In the genomic region with DNA sequence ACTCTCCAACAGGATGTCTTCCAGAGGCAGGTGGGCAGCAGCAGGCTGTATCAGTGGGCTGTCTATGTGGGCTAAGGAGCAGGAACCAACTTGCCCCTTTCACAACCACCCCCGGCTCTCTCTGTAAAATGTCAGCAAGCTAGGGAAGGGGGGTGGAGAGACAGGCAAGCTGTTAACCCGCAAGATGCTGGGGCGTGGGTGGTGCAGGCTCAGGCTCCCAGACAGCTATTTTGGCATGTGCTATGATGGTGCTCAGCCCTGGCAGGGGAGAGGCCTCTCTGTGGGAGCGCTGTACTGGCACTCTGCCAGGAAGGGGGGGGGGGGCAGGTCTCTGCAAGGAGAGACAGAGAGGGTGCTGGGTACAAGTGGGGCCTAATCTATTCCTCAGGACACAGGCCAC, we compare ENCODE assay signal across 9 mouse cellular contexts. TPM values are rescaled to one million over a fixed set of nuclear protein-coding genes. Genes with fewer than 3 reads are reported as not detected.
A peak's percentile ranks its signal among the peaks of the same experiment; 100 is the strongest.
DNase-seq lines count a peak whose midpoint lies in the region; ATAC-seq lines count a peak whose summit lies in the region.
"Had no signal": no experiment of that assay in that cellular context is flagged by ENCODE, and none has a peak within 500 bp of the region (broad histone marks: within the 10 kb centered on the region; RNA-seq: fewer than 3 reads in every experiment).

No protein-coding gene starts in this region.

- no peak overlapping the region for H3K4me2 ChIP-seq in kidney, embryonic 16.5 days (replicated peaks; ENCODE audit: low read depth, low read length)
- no peak overlapping the region for H3K4me2 ChIP-seq in hindbrain, embryonic 15.5 days
- no peak overlapping the region for H3K4me2 ChIP-seq in midbrain, embryonic 16.5 days (ENCODE audit: low read length)

- H3K4me1 ChIP-seq in kidney, embryonic 16.5 days (ENCODE audit: insufficient read depth, low read length) = peaks cover 56% of the 10 kb centered on the region
- H3K4me1 ChIP-seq in hindbrain, embryonic 15.5 days (replicated peaks) = peaks cover 50% of the 10 kb centered on the region
- H3K4me1 ChIP-seq in limb, embryonic 10.5 days = peaks cover 67% of the 10 kb centered on the region
- peaks cover 6% of the 10 kb centered on the region for H3K4me1 ChIP-seq in midbrain, embryonic 16.5 days (ENCODE audit: control insufficient read depth, insufficient read depth, low read length)

- no peaks in the 10 kb centered on the region for H3K9me3 ChIP-seq in kidney, embryonic 16.5 days (ENCODE audit: low read length)
- no peaks in the 10 kb centered on the region for H3K9me3 ChIP-seq in hindbrain, embryonic 15.5 days
- H3K9me3 ChIP-seq in limb, embryonic 10.5 days (replicated peaks) = no peaks in the 10 kb centered on the region
- H3K9me3 ChIP-seq in midbrain, embryonic 16.5 days (replicated peaks; ENCODE audit: control insufficient read depth, low read length, poor library complexity, severe bottlenecking) = no peaks in the 10 kb centered on the region

- peak; percentile 29; the same call in 1 of the 2 replicates for ATAC-seq in kidney, embryonic 16.5 days (ENCODE audit: low FRiP score, low TSS enrichment)
- ATAC-seq in hindbrain, embryonic 15.5 days (ENCODE audit: low FRiP score, low read depth) = peak; percentile 54
- peak; percentile 39; the same call in 1 of the 2 replicates for ATAC-seq in midbrain, embryonic 16.5 days

- H3K4me3 ChIP-seq in kidney, embryonic 16.5 days (ENCODE audit: low read length) = no peak overlapping the region
- no peak overlapping the region for H3K4me3 ChIP-seq in hindbrain, embryonic 15.5 days
- H3K4me3 ChIP-seq in limb, embryonic 10.5 days = no peak overlapping the region
- no peak overlapping the region for H3K4me3 ChIP-seq in midbrain, embryonic 16.5 days (ENCODE audit: low read depth, low read length)

- H3K36me3 ChIP-seq in kidney, embryonic 16.5 days (ENCODE audit: insufficient read depth, low read length) = no peaks in the 10 kb centered on the region
- H3K36me3 ChIP-seq in hindbrain, embryonic 15.5 days = no peaks in the 10 kb centered on the region
- peaks cover 31% of the 10 kb centered on the region for H3K36me3 ChIP-seq in limb, embryonic 10.5 days
- H3K36me3 ChIP-seq in midbrain, embryonic 16.5 days (ENCODE audit: control insufficient read depth, insufficient read depth, low read length) = no peaks in the 10 kb centered on the region

- no peak overlapping the region for H3K9ac ChIP-seq in kidney, embryonic 16.5 days (replicated peaks; ENCODE audit: low read length)
- no peak overlapping the region for H3K9ac ChIP-seq in hindbrain, embryonic 15.5 days
- no peak overlapping the region for H3K9ac ChIP-seq in midbrain, embryonic 16.5 days (ENCODE audit: low read depth, low read length)

- H3K27ac ChIP-seq in kidney, embryonic 16.5 days (ENCODE audit: low read length) = no peak overlapping the region; the same call in 1 of the 2 replicates
- 0 out of 2 replicates have a peak overlapping the region, but pooled peaks have one; percentile 9 for H3K27ac ChIP-seq in hindbrain, embryonic 15.5 days (replicated peaks)
- H3K27ac ChIP-seq in limb, embryonic 10.5 days = peak overlapping the region; percentile 23; the same call in 1 of the 2 replicates
- no peak overlapping the region for H3K27ac ChIP-seq in midbrain, embryonic 16.5 days (ENCODE audit: low read length)
- H3K27ac ChIP-seq: macrophage had no signal

- no peaks in the 10 kb centered on the region for H3K27me3 ChIP-seq in kidney, embryonic 16.5 days (ENCODE audit: insufficient read depth, low read length)
- H3K27me3 ChIP-seq in hindbrain, embryonic 15.5 days = no peaks in the 10 kb centered on the region
- no peaks in the 10 kb centered on the region for H3K27me3 ChIP-seq in limb, embryonic 10.5 days (ENCODE audit: low read depth, poor library complexity, severe bottlenecking)
- no peaks in the 10 kb centered on the region for H3K27me3 ChIP-seq in midbrain, embryonic 16.5 days (ENCODE audit: control insufficient read depth, insufficient read depth, low read depth, low read length)

- WGBS in kidney, embryonic 16.5 days = 42% methylated on average over 4 of the region's 4 CpGs
- WGBS in hindbrain, embryonic 15.5 days = 35% methylated on average over 4 of the region's 4 CpGs
- 69% methylated on average over 4 of the region's 4 CpGs for WGBS in limb, embryonic 10.5 days
- 46% methylated on average over 3 of the region's 4 CpGs for WGBS in midbrain, embryonic 16.5 days

- DNase-seq in kidney, postnatal 14 days = no peak
- DNase-seq in cerebellum, postnatal 36 days = peak; percentile 40 to 54
- no peak for DNase-seq in limb, embryonic 10.5 days (ENCODE audit: low spot score)
- no peak for DNase-seq in urinary bladder, postnatal 4 days (ENCODE audit: low spot score in 2 of 2)
- DNase-seq in urinary bladder, adult 18-20 months (ENCODE audit: low spot score in 2 of 2) = no peak

RNA-seq across cellular contexts. Expression of a gene that starts 11.6 kb away (rescaled TPM):
- 0.27 and 0.71 TPM in 2 replicates for polyA plus RNA-seq in kidney, embryonic 16.5 days (2015; fragmentation: Nextera tagmentation; extraction: Ambion mirVana)
- 0.30 and 0.32 TPM in 2 replicates for polyA plus RNA-seq in hindbrain, embryonic 15.5 days (2015; fragmentation: Nextera tagmentation; extraction: Ambion mirVana)
- 0.33 and 0.56 TPM in 2 replicates for polyA plus RNA-seq in limb, embryonic 10.5 days (2016; fragmentation: Nextera tagmentation; extraction: Ambion mirVana)
- 0.11 TPM in 1 of 2 replicates, not detected in the other for polyA plus RNA-seq in midbrain, embryonic 16.5 days (2015; fragmentation: Nextera tagmentation; extraction: Ambion mirVana)

RNA-seq across cellular contexts. Expression of a gene that starts 18.6 kb away (rescaled TPM):
- polyA plus RNA-seq in kidney, embryonic 16.5 days (2015; fragmentation: Nextera tagmentation; extraction: Ambion mirVana) = 52.0 and 52.1 TPM in 2 replicates
- polyA plus RNA-seq in hindbrain, embryonic 15.5 days (2015; fragmentation: Nextera tagmentation; extraction: Ambion mirVana) = 32.4 and 40.9 TPM in 2 replicates
- polyA plus RNA-seq in limb, embryonic 10.5 days (2016; fragmentation: Nextera tagmentation; extraction: Ambion mirVana) = 57.3 and 59.9 TPM in 2 replicates
- polyA plus RNA-seq in midbrain, embryonic 16.5 days (2015; fragmentation: Nextera tagmentation; extraction: Ambion mirVana) = 28.3 and 33.3 TPM in 2 replicates

RNA-seq across cellular contexts. Expression of a gene that starts 25.0 kb away (rescaled TPM):
- polyA plus RNA-seq in kidney, embryonic 16.5 days (2015; fragmentation: Nextera tagmentation; extraction: Ambion mirVana) = 1,159 and 1,184 TPM in 2 replicates
- polyA plus RNA-seq in hindbrain, embryonic 15.5 days (2015; fragmentation: Nextera tagmentation; extraction: Ambion mirVana) = 187 and 224 TPM in 2 replicates
- 2,617 and 2,689 TPM in 2 replicates for polyA plus RNA-seq in limb, embryonic 10.5 days (2016; fragmentation: Nextera tagmentation; extraction: Ambion mirVana)
- polyA plus RNA-seq in midbrain, embryonic 16.5 days (2015; fragmentation: Nextera tagmentation; extraction: Ambion mirVana) = 98.8 and 113 TPM in 2 replicates

RNA-seq across cellular contexts. Expression of a gene that starts 30.0 kb away (rescaled TPM):
- 0.11 and 0.19 TPM in 2 replicates for polyA plus RNA-seq in kidney, embryonic 16.5 days (2015; fragmentation: Nextera tagmentation; extraction: Ambion mirVana)
- polyA plus RNA-seq in hindbrain, embryonic 15.5 days (2015; fragmentation: Nextera tagmentation; extraction: Ambion mirVana) = 0.87 and 1.2 TPM in 2 replicates
- polyA plus RNA-seq in limb, embryonic 10.5 days (2016; fragmentation: Nextera tagmentation; extraction: Ambion mirVana) = 0.67 and 0.76 TPM in 2 replicates
- 0.33 and 0.34 TPM in 2 replicates for polyA plus RNA-seq in midbrain, embryonic 16.5 days (2015; fragmentation: Nextera tagmentation; extraction: Ambion mirVana)
- polyA plus RNA-seq: macrophage had no signal

Comparison
In these comparisons a context has a peak if more than half of its experiments do, and no peak if none do; other contexts are left out.
1. H3K27ac ChIP-seq: peak in hindbrain, embryonic 15.5 days (single experiment) and limb, embryonic 10.5 days (single experiment); none in kidney, embryonic 16.5 days (single experiment) and midbrain, embryonic 16.5 days (single experiment).
2. DNase-seq: peak in cerebellum, postnatal 36 days (2 of 2); none in kidney, postnatal 14 days (single experiment), limb, embryonic 10.5 days (single experiment), urinary bladder, postnatal 4 days (0 of 2) and urinary bladder, adult 18-20 months (0 of 2).
3. Peak in every context shown above with its lines, with median percentiles within 50 percentile points of each other: ATAC-seq.